Mouse (Mus musculus) limb, embryonic 13.5 days (tissue): ENCODE measurements at regions not wholly inside any gene's neighbourhood (a gene's known extent, or its start where the extent isn't known, plus 50 kb on each side); places are given as distances from the start of the nearest gene placed in this dataset.
A peak's percentile ranks its signal among the peaks of the same experiment; 100 is the strongest.

Experiments used
- ATAC-seq: fragments of 200-750 bp; cut with Nextera tagmentation; 2 replicates; pipeline ENCODE4 v1.8.0; 2017; ENCODE audit warnings: low read depth, moderate number of reproducible peaks, moderate TSS enrichment; ENCODE audit not compliant: low FRiP score
- H3K27ac ChIP-seq: fragments of 300-500 bp; sonication (generic); 2 replicates; pipeline ENCODE4 v1.5.1; 2015; ENCODE audit warnings: inconsistent platforms, mild to moderate bottlenecking, moderate library complexity
- H3K27me3 ChIP-seq: fragments of 300-500 bp; sonication (generic); 2 replicates; pipeline ENCODE4 v1.6.1; 2015; ENCODE audit warnings: mild to moderate bottlenecking, inconsistent platforms
- H3K36me3 ChIP-seq: fragments of 300-500 bp; sonication (generic); 2 replicates; pipeline ENCODE4 v1.6.1; 2015; ENCODE audit warnings: inconsistent platforms, mild to moderate bottlenecking, moderate library complexity
- H3K4me1 ChIP-seq: fragments of 300-500 bp; sonication (generic); 2 replicates; pipeline ENCODE4 v1.6.1; 2015; ENCODE audit warnings: inconsistent platforms
- H3K4me2 ChIP-seq: fragments of 300-500 bp; sonication (generic); replicated peaks from 2 replicates; pipeline ENCODE4 v1.6.1; 2015; ENCODE audit warnings: inconsistent platforms, mild to moderate bottlenecking, moderate library complexity
- H3K4me3 ChIP-seq: fragments of 300-500 bp; sonication (generic); 2 replicates; pipeline ENCODE4 v1.5.1; 2015; ENCODE audit warnings: moderate library complexity, mild to moderate bottlenecking, inconsistent platforms
- H3K9ac ChIP-seq: fragments of 300-500 bp; sonication (generic); 2 replicates; pipeline ENCODE4 v1.6.1; 2015; ENCODE audit warnings: mild to moderate bottlenecking, inconsistent platforms
- H3K9me3 ChIP-seq: fragments of 300-500 bp; sonication (generic); 2 replicates; pipeline ENCODE4 v1.6.1; 2016; ENCODE audit warnings: inconsistent platforms
- WGBS: fragments of 180-500 bp; shearing (Covaris S2); methylation state at CpG from one replicate; pipeline ENCODE4 v1.1.7; 2015; 5-methylcytosine and 5-hydroxymethylcytosine counted together

GRCm38 (mm10) chr13:64007688-64008087 is 81.3 kb downstream of the Hsd17b3 start:
- no peak overlapping the region for H3K4me2 ChIP-seq
- H3K4me3 ChIP-seq: no peak overlapping the region
- no peaks in the 10 kb centered on the region for H3K27me3 ChIP-seq
- ATAC-seq: no peak
- no peaks in the 10 kb centered on the region for H3K9me3 ChIP-seq
- no peak overlapping the region for H3K9ac ChIP-seq
- peaks cover 15% of the 10 kb centered on the region for H3K4me1 ChIP-seq
- WGBS: 75% methylated on average over 2 of the region's 2 CpGs
- H3K36me3 ChIP-seq: no peaks in the 10 kb centered on the region
- no peak overlapping the region for H3K27ac ChIP-seq

- WGBS: 8% methylated on average over 6 of the region's 6 CpGs
- Histone ChIP-seq H3K36me3 (no peaks in the 10 kb centered on the region), H3K4me3 (no peak overlapping the region), H3K27ac (peak overlapping the region; percentile 52; the same call in 1 of the 2 replicates), H3K27me3 (no peaks in the 10 kb centered on the region; the same call in 1 of the 2 replicates), H3K9me3 (no peaks in the 10 kb centered on the region), H3K9ac (no peak overlapping the region), H3K4me2 (no peak overlapping the region), H3K4me1 (peaks cover 20% of the 10 kb centered on the region)
- ATAC-seq: peak; percentile 48
Observed at GRCm38 (mm10) chr13:64002945-64003459, 86.0 kb downstream of the Hsd17b3 start.

GRCm38 (mm10) chr13:64000303-64000702 is 88.7 kb downstream of the Hsd17b3 start:
- no peak for ATAC-seq
- no peak overlapping the region for H3K9ac ChIP-seq
- WGBS: 77% methylated on average over 6 of the region's 6 CpGs

GRCm38 (mm10) chr13:63998647-63999046 is 90.4 kb downstream of the Hsd17b3 start:
- Histone ChIP-seq H3K4me2 (no peak overlapping the region), H3K36me3 (no peaks in the 10 kb centered on the region)
- 78% methylated on average over 10 of the region's 10 CpGs for WGBS

More at GRCm38 (mm10) chr13:64000303-64000702, 88.7 kb downstream of the Hsd17b3 start:
- Histone ChIP-seq H3K27me3 (no peaks in the 10 kb centered on the region; the same call in 1 of the 2 replicates), H3K4me1 (peaks cover 17% of the 10 kb centered on the region), H3K9me3 (no peaks in the 10 kb centered on the region), H3K27ac (no peak overlapping the region), H3K36me3 (no peaks in the 10 kb centered on the region), H3K4me3 (no peak overlapping the region), H3K4me2 (no peak overlapping the region)

GRCm38 (mm10) chr13:63993857-63994477 is 95.1 kb downstream of the Hsd17b3 start:
- Histone ChIP-seq H3K27me3 (no peaks in the 10 kb centered on the region), H3K27ac (peak overlapping the region; percentile 39; the same call in 1 of the 2 replicates), H3K4me3 (no peak overlapping the region), H3K9me3 (no peaks in the 10 kb centered on the region), H3K9ac (no peak overlapping the region), H3K36me3 (no peaks in the 10 kb centered on the region), H3K4me2 (no peak overlapping the region), H3K4me1 (peaks cover 19% of the 10 kb centered on the region)
- WGBS: 57% methylated on average over 12 of the region's 12 CpGs
- ATAC-seq: peak; percentile 82

More at GRCm38 (mm10) chr13:63998647-63999046, 90.4 kb downstream of the Hsd17b3 start:
- Histone ChIP-seq H3K9ac (no peak overlapping the region), H3K4me3 (no peak overlapping the region), H3K9me3 (no peaks in the 10 kb centered on the region), H3K27ac (no peak overlapping the region), H3K27me3 (no peaks in the 10 kb centered on the region; the same call in 1 of the 2 replicates), H3K4me1 (peaks cover 22% of the 10 kb centered on the region)
- ATAC-seq: no peak

- no peak overlapping the region for H3K9ac ChIP-seq
- ATAC-seq: no peak
- no peaks in the 10 kb centered on the region for H3K27me3 ChIP-seq
- no peak overlapping the region for H3K4me2 ChIP-seq
- H3K4me1 ChIP-seq: peaks cover 23% of the 10 kb centered on the region
- 64% methylated on average over 1 of the region's 1 CpGs for WGBS
- H3K27ac ChIP-seq: no peak overlapping the region
- no peak overlapping the region for H3K4me3 ChIP-seq
- no peaks in the 10 kb centered on the region for H3K9me3 ChIP-seq
- no peaks in the 10 kb centered on the region for H3K36me3 ChIP-seq
Observed at GRCm38 (mm10) chr13:63992989-63993388, 96.0 kb downstream of the Hsd17b3 start.

GRCm38 (mm10) chr13:63990480-63990958 is 98.5 kb downstream of the Hsd17b3 start:
- Histone ChIP-seq H3K4me3 (no peak overlapping the region), H3K4me2 (peak overlapping the region; percentile 19; the same call in 1 of the 2 replicates), H3K4me1 (peaks cover 48% of the 10 kb centered on the region), H3K27ac (no peak overlapping the region), H3K36me3 (no peaks in the 10 kb centered on the region), H3K27me3 (no peaks in the 10 kb centered on the region), H3K9me3 (no peaks in the 10 kb centered on the region), H3K9ac (no peak overlapping the region)
- no peak for ATAC-seq
- 16% methylated on average over 8 of the region's 8 CpGs for WGBS

GRCm38 (mm10) chr13:63989769-63990168 is 99.3 kb downstream of the Hsd17b3 start:
- no peak overlapping the region for H3K4me3 ChIP-seq
- H3K36me3 ChIP-seq: no peaks in the 10 kb centered on the region
- H3K27ac ChIP-seq: no peak overlapping the region
- H3K9me3 ChIP-seq: no peaks in the 10 kb centered on the region
- H3K9ac ChIP-seq: no peak overlapping the region
- no peak overlapping the region for H3K4me2 ChIP-seq
- 78% methylated on average over 2 of the region's 2 CpGs for WGBS
- no peaks in the 10 kb centered on the region for H3K27me3 ChIP-seq
- no peak for ATAC-seq
- peaks cover 53% of the 10 kb centered on the region for H3K4me1 ChIP-seq

- no peak overlapping the region for H3K9ac ChIP-seq
- H3K4me2 ChIP-seq: no peak overlapping the region
- H3K27ac ChIP-seq: peak overlapping the region; percentile 49; the same call in 1 of the 2 replicates
- H3K4me3 ChIP-seq: no peak overlapping the region
- ATAC-seq: peak; percentile 68; the same call in 1 of the 2 replicates
- no peaks in the 10 kb centered on the region for H3K36me3 ChIP-seq
- H3K27me3 ChIP-seq: no peaks in the 10 kb centered on the region
- H3K9me3 ChIP-seq: no peaks in the 10 kb centered on the region
- H3K4me1 ChIP-seq: peaks cover 52% of the 10 kb centered on the region
- WGBS: 63% methylated on average over 4 of the region's 4 CpGs
Observed at GRCm38 (mm10) chr13:63988263-63988662, 100.8 kb downstream of the Hsd17b3 start.

- no peak overlapping the region for H3K27ac ChIP-seq
- H3K4me3 ChIP-seq: no peak overlapping the region
- ATAC-seq: no peak
- no peak overlapping the region for H3K9ac ChIP-seq
- no peaks in the 10 kb centered on the region for H3K9me3 ChIP-seq
- no peak overlapping the region for H3K4me2 ChIP-seq
- peaks cover 50% of the 10 kb centered on the region for H3K4me1 ChIP-seq
- no peaks in the 10 kb centered on the region for H3K27me3 ChIP-seq
- no peaks in the 10 kb centered on the region for H3K36me3 ChIP-seq
- 79% methylated on average over 5 of the region's 5 CpGs for WGBS
Observed at GRCm38 (mm10) chr13:63986681-63987080, 102.3 kb downstream of the Hsd17b3 start.

GRCm38 (mm10) chr13:63985590-63985989 is 103.4 kb downstream of the Hsd17b3 start:
- ATAC-seq: peak; percentile 46; the same call in 1 of the 2 replicates
- no peak overlapping the region for H3K4me3 ChIP-seq
- H3K4me1 ChIP-seq: peaks cover 51% of the 10 kb centered on the region
- no peaks in the 10 kb centered on the region for H3K27me3 ChIP-seq
- H3K36me3 ChIP-seq: no peaks in the 10 kb centered on the region
- no peak overlapping the region for H3K9ac ChIP-seq
- WGBS: 8% methylated on average over 4 of the region's 4 CpGs
- no peak overlapping the region for H3K4me2 ChIP-seq
- no peak overlapping the region for H3K27ac ChIP-seq
- no peaks in the 10 kb centered on the region for H3K9me3 ChIP-seq

GRCm38 (mm10) chr13:63985086-63985485 is 103.9 kb downstream of the Hsd17b3 start:
- H3K4me1 ChIP-seq: peaks cover 54% of the 10 kb centered on the region
- no peaks in the 10 kb centered on the region for H3K36me3 ChIP-seq
- H3K4me2 ChIP-seq: no peak overlapping the region
- WGBS: 64% methylated on average over 5 of the region's 5 CpGs
- no peak overlapping the region for H3K4me3 ChIP-seq
- no peaks in the 10 kb centered on the region for H3K27me3 ChIP-seq
- no peak overlapping the region for H3K9ac ChIP-seq
- no peak for ATAC-seq
- H3K9me3 ChIP-seq: no peaks in the 10 kb centered on the region
- H3K27ac ChIP-seq: peak overlapping the region; percentile 12; the same call in 1 of the 2 replicates
